Mouse (Mus musculus): ENCODE results near the gene Rnf227. TPM values are rescaled to one million over a fixed set of nuclear protein-coding genes. Genes with fewer than 3 reads are reported as not detected.

Rnf227 gene
- polyA plus RNA-seq, 1 experiment from 2014 or later, result 18.3 TPM

GRCm38 (mm10) chr11:69367616-69368355 lies 27.5 kb downstream of the Rnf227 start:
- peak overlapping the region; percentile 100 for H3K9ac ChIP-seq (ENCODE audit: low read depth, low read length)
- peak; percentile 54 for DNase-seq (ENCODE audit: low spot score)
- no peaks in the 10 kb centered on the region for H3K9me3 ChIP-seq (replicated peaks; ENCODE audit: low read length)
- H3K27me3 ChIP-seq (ENCODE audit: insufficient read depth, low read length), result no peaks in the 10 kb centered on the region
- H3K4me3 ChIP-seq (replicated peaks; ENCODE audit: low read depth, low read length), result peak overlapping the region; percentile 99
- H3K27ac ChIP-seq, result peak overlapping the region; percentile 100
- H3K36me3 ChIP-seq (ENCODE audit: insufficient read depth, low read length), result peaks cover 2% of the 10 kb centered on the region; the same call in 1 of the 2 replicates
- peaks cover 41% of the 10 kb centered on the region for H3K4me1 ChIP-seq (replicated peaks; ENCODE audit: insufficient read depth, low read length)
- 1% methylated on average over 22 of the region's 22 CpGs for WGBS
- peak; percentile 22 for ATAC-seq (replicated peaks; ENCODE audit: low FRiP score, low read depth)
- no peak for TF ChIP-seq CTCF (IDR thresholded peaks at IDR 0.05; ENCODE audit: low read depth)
- H3K4me2 ChIP-seq (ENCODE audit: low read length), result peak overlapping the region; percentile 89

DNA sequence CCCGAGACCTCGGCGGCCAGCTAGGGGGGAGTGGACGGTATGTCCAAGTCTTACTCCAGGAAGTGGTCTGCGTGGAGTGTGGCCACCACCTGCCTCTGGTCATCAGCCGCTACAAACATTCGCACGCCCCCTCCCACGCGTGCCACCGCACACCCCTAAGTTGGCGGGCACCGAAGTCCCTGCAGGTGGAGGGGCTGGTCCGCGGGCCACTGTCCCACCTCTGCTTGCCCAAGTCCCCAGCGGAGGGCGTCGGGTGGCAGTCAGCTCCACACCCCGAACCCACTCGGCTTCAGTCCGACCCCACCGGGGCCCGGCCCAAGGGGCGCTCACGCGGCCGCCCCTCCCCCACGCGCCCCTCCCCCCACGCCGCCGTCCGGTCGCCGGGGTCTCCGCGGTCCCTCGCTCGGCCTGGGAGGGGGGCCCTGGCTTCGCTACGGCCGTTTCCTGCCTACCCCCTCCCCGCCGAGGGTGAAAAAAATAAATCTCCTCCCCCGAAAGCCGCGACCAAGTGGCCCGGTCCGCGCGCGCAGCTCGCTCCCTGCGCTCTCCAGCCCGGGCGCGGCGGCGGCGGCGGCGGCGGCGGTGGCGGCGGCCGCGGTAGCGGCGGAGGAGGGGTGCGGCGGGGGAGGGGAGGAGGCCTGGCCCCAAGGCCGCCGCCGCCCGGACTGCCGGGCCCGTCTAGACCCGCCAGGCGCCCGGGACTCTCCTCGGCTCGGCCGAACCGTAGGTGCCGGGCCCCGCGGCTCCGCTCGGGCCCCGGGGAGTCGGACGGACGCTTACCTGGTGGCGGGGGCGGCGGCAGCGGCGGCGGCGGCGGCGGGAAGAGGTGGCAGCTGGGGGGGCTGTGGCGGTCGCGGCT lies 28.3 kb downstream of the Rnf227 start:
- Histone ChIP-seq H3K4me3 (replicated peaks; ENCODE audit: low read depth, low read length) (peak overlapping the region; percentile 99), H3K27ac (peak overlapping the region; percentile 100), H3K4me2 (ENCODE audit: low read length) (peak overlapping the region; percentile 89), H3K4me1 (replicated peaks; ENCODE audit: insufficient read depth, low read length) (peaks cover 41% of the 10 kb centered on the region), H3K27me3 (ENCODE audit: insufficient read depth, low read length) (no peaks in the 10 kb centered on the region), H3K9ac (ENCODE audit: low read depth, low read length) (peak overlapping the region; percentile 100), H3K9me3 (replicated peaks; ENCODE audit: low read length) (no peaks in the 10 kb centered on the region), H3K36me3 (ENCODE audit: insufficient read depth, low read length) (peaks cover 6% of the 10 kb centered on the region; the same call in 1 of the 2 replicates)
- no peak for TF ChIP-seq CTCF (IDR thresholded peaks at IDR 0.05; ENCODE audit: low read depth)
- ATAC-seq (replicated peaks; ENCODE audit: low FRiP score, low read depth) (peak; percentile 18; the same call in 1 of the 2 replicates), DNase-seq (ENCODE audit: low spot score) (peak; percentile 70)
- WGBS, result under 1% methylated on average over 75 of the region's 106 CpGs

- Histone ChIP-seq H3K27me3 (ENCODE audit: insufficient read depth, low read length) (no peaks in the 10 kb centered on the region), H3K4me2 (ENCODE audit: low read length) (peak within 1 kb of the TSS; percentile 89), H3K27ac (peak within 1 kb of the TSS; percentile 100), H3K36me3 (ENCODE audit: insufficient read depth, low read length) (peaks cover 9% of the 10 kb centered on the region; the same call in 1 of the 2 replicates), H3K9me3 (replicated peaks; ENCODE audit: low read length) (no peaks in the 10 kb centered on the region), H3K4me1 (replicated peaks; ENCODE audit: insufficient read depth, low read length) (peaks cover 33% of the 10 kb centered on the region), H3K9ac (ENCODE audit: low read depth, low read length) (peak within 1 kb of the TSS; percentile 100), H3K4me3 (replicated peaks; ENCODE audit: low read depth, low read length) (peak within 1 kb of the TSS; percentile 99)
- peak; percentile 67 for DNase-seq (ENCODE audit: low spot score)
- ATAC-seq (replicated peaks; ENCODE audit: low FRiP score, low read depth), result no peak
- under 1% methylated on average over 17 of the region's 34 CpGs for WGBS
- no peak for TF ChIP-seq CTCF (IDR thresholded peaks at IDR 0.05; ENCODE audit: low read depth)
These were observed 29.1 kb downstream of the Rnf227 start, which contains the start of gene Chd3 for GRCm38 (mm10) chr11:69369215-69369989. Gene Chd3 (minus strand): TSS chr11:69369406.

DNA sequence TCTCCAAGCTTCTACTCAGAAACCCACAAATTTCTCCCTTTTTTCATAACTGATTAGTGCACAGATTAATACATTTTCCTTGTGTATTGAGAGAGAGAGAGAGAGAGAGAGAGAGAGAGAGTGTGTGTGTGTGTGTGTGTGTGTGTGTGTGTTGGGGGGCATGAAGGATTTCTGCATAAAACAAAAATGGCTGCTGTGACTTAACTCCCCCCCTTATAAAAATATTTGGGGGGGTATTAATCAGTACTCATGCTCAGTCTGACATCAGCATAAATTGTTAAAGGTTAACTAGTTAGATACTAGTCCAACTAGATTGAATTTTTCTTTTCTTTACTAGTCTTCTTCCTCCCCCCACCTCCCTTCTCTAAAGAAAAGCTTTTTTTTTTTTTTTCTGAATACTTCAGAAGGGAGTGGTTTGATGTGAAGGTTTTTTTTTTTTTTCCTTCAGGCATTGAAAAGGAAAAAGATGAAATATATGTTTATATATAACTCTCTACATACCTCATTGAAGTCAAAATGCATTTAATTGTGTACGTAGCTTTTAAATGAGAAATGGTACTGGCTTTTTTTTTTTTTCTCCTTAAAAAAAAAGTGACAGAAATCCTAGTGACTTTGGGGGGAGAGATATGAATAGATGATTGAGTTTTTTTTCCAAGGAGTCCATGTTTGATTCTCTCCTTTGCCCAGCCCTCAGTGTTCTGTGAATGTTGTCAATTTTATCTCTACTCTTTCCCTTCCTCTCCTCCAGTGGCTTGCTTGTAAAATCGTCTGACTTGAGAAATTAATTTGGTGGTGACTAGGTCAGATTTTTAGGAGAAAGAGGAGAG lies 29.9 kb downstream of the Rnf227 start:
- peak overlapping the region; percentile 100 for H3K9ac ChIP-seq (ENCODE audit: low read depth, low read length)
- peaks cover 12% of the 10 kb centered on the region; the same call in 1 of the 2 replicates for H3K36me3 ChIP-seq (ENCODE audit: insufficient read depth, low read length)
- 23% methylated on average over 2 of the region's 2 CpGs for WGBS
- no peak for TF ChIP-seq CTCF (IDR thresholded peaks at IDR 0.05; ENCODE audit: low read depth)
- DNase-seq (ENCODE audit: low spot score), result peak; percentile 61
- no peaks in the 10 kb centered on the region for H3K27me3 ChIP-seq (ENCODE audit: insufficient read depth, low read length)
- H3K4me3 ChIP-seq (replicated peaks; ENCODE audit: low read depth, low read length), result peak overlapping the region; percentile 99
- H3K4me2 ChIP-seq (ENCODE audit: low read length), result peak overlapping the region; percentile 89
- H3K4me1 ChIP-seq (replicated peaks; ENCODE audit: insufficient read depth, low read length), result peaks cover 26% of the 10 kb centered on the region
- H3K9me3 ChIP-seq (replicated peaks; ENCODE audit: low read length), result no peaks in the 10 kb centered on the region
- peak overlapping the region; percentile 100 for H3K27ac ChIP-seq
- ATAC-seq (replicated peaks; ENCODE audit: low FRiP score, low read depth), result no peak

- ATAC-seq (replicated peaks; ENCODE audit: low FRiP score, low read depth), result no peak
- H3K9me3 ChIP-seq (replicated peaks; ENCODE audit: low read length), result no peaks in the 10 kb centered on the region
- H3K4me3 ChIP-seq (replicated peaks; ENCODE audit: low read depth, low read length), result peak overlapping the region; percentile 13; the same call in 1 of the 2 replicates
- peak overlapping the region; percentile 47 for H3K27ac ChIP-seq
- peak; percentile 53 for DNase-seq (ENCODE audit: low spot score)
- H3K4me1 ChIP-seq (replicated peaks; ENCODE audit: insufficient read depth, low read length), result peaks cover 19% of the 10 kb centered on the region
- no peak overlapping the region; the same call in 1 of the 2 replicates for H3K9ac ChIP-seq (ENCODE audit: low read depth, low read length)
- no peaks in the 10 kb centered on the region for H3K27me3 ChIP-seq (ENCODE audit: insufficient read depth, low read length)
- no peak for TF ChIP-seq CTCF (IDR thresholded peaks at IDR 0.05; ENCODE audit: low read depth)
- WGBS, result 15% methylated on average over 9 of the region's 9 CpGs
- peaks cover 12% of the 10 kb centered on the region; the same call in 1 of the 2 replicates for H3K36me3 ChIP-seq (ENCODE audit: insufficient read depth, low read length)
- peak overlapping the region; percentile 40 for H3K4me2 ChIP-seq (ENCODE audit: low read length)
These were observed 30.6 kb downstream of the Rnf227 start for GRCm38 (mm10) chr11:69370817-69371215.
